Mouse (Mus musculus) heart, embryonic 11.5 days (tissue): ENCODE measurements around the gene Sfswap. TPM values are rescaled to one million over a fixed set of nuclear protein-coding genes. Genes with fewer than 3 reads are reported as not detected.

Source experiments
- ATAC-seq: fragments of 200-750 bp; cut with Nextera tagmentation; replicated peaks from 2 replicates; pipeline ENCODE4 v1.8.0; 2017; ENCODE audit warnings: moderate library complexity; ENCODE audit not compliant: insufficient number of reproducible peaks, low FRiP score, low TSS enrichment
- H3K27ac ChIP-seq: fragments of 300-500 bp; sonication (generic); 2 replicates; pipeline ENCODE4 v1.5.1; 2014; ENCODE audit warnings: mild to moderate bottlenecking, low read depth, low read length
- H3K27me3 ChIP-seq: fragments of 300-500 bp; sonication (generic); 2 replicates; pipeline ENCODE4 v1.6.1; 2014; ENCODE audit warnings: mild to moderate bottlenecking, low read length, mixed read lengths; ENCODE audit not compliant: control insufficient read depth, insufficient read depth
- H3K36me3 ChIP-seq: fragments of 300-500 bp; sonication (generic); 2 replicates; pipeline ENCODE4 v1.6.1; 2014; ENCODE audit warnings: mild to moderate bottlenecking, low read length, moderate library complexity, mixed read lengths; ENCODE audit not compliant: control insufficient read depth, insufficient read depth
- H3K4me1 ChIP-seq: fragments of 300-500 bp; sonication (generic); 2 replicates; pipeline ENCODE4 v1.6.1; 2014; ENCODE audit warnings: low read length; ENCODE audit not compliant: control insufficient read depth, insufficient read depth
- H3K4me2 ChIP-seq: fragments of 300-500 bp; sonication (generic); 2 replicates; pipeline ENCODE4 v1.6.1; 2014; ENCODE audit warnings: mild to moderate bottlenecking, moderate library complexity
- H3K4me3 ChIP-seq: fragments of 300-500 bp; sonication (generic); 2 replicates; pipeline ENCODE4 v1.5.1; 2014; ENCODE audit warnings: low read depth, low read length
- H3K9ac ChIP-seq: fragments of 300-500 bp; sonication (generic); 2 replicates; pipeline ENCODE4 v1.6.1; 2014; ENCODE audit warnings: mild to moderate bottlenecking, low read depth, low read length, moderate library complexity
- H3K9me3 ChIP-seq: fragments of 300-500 bp; sonication (generic); replicated peaks from 2 replicates; pipeline ENCODE4 v1.6.1; 2016; ENCODE audit warnings: low read length; ENCODE audit not compliant: control insufficient read depth
- WGBS: fragments of 180-500 bp; shearing (Covaris S2); extraction: QIAGEN DNeasy Blood & Tissue Kit; methylation state at CpG from one replicate; pipeline ENCODE4 v1.1.7; 2014; ENCODE audit not compliant: insufficient replicate concordance; 5-methylcytosine and 5-hydroxymethylcytosine counted together
- polyA plus RNA-seq: library from polyadenylated mRNA; unstranded; fragments of >200 nt; fragmentation: Nextera tagmentation; extraction: Ambion mirVana; gene quantifications from 2 replicates; pipeline ENCODE4 v1.2.1, GENCODE M21; 2014

Gene Sfswap
- polyA plus RNA-seq, result 25.6 and 31.0 TPM in 2 replicates

GRCm38 (mm10) chr5:129500722-129501634 is at the start of gene Sfswap:
Gene Sfswap, plus strand, starts transcription at chr5:129501221.
- Histone ChIP-seq H3K27ac (peak within 1 kb of the TSS; percentile 81), H3K4me1 (peaks cover 8% of the 10 kb centered on the region), H3K4me3 (peak within 1 kb of the TSS; percentile 100), H3K4me2 (peak within 1 kb of the TSS; percentile 97), H3K36me3 (peaks cover 11% of the 10 kb centered on the region; the same call in 1 of the 2 replicates), H3K9me3 (no peaks in the 10 kb centered on the region), H3K9ac (peak within 1 kb of the TSS; percentile 92), H3K27me3 (no peaks in the 10 kb centered on the region)
- 0% methylated on average over 54 of the region's 66 CpGs for WGBS
- ATAC-seq, result peak; percentile 72

GRCm38 (mm10) chr5:129452561-129452960 is 48.5 kb upstream of the Sfswap start:
- no peaks in the 10 kb centered on the region for H3K27me3 ChIP-seq
- no peak overlapping the region for H3K9ac ChIP-seq
- WGBS, result 46% methylated on average over 3 of the region's 3 CpGs
- no peaks in the 10 kb centered on the region for H3K9me3 ChIP-seq
- H3K4me3 ChIP-seq, result no peak overlapping the region
- H3K4me2 ChIP-seq, result no peak overlapping the region
- H3K27ac ChIP-seq, result no peak overlapping the region
- peaks cover 8% of the 10 kb centered on the region for H3K4me1 ChIP-seq
- no peak for ATAC-seq
- H3K36me3 ChIP-seq, result no peaks in the 10 kb centered on the region

- H3K4me1 ChIP-seq, result peaks cover 8% of the 10 kb centered on the region
- no peaks in the 10 kb centered on the region for H3K27me3 ChIP-seq
- no peak overlapping the region for H3K27ac ChIP-seq
- no peaks in the 10 kb centered on the region for H3K36me3 ChIP-seq
- peak; percentile 84 for ATAC-seq
- H3K4me3 ChIP-seq, result peak overlapping the region; percentile 19; the same call in 1 of the 2 replicates
- H3K9me3 ChIP-seq, result no peaks in the 10 kb centered on the region
- WGBS, result 20% methylated on average over 13 of the region's 13 CpGs
- peak overlapping the region; percentile 46; the same call in 1 of the 2 replicates for H3K9ac ChIP-seq
- peak overlapping the region; percentile 58 for H3K4me2 ChIP-seq
Observed at GRCm38 (mm10) chr5:129454802-129455528, 46.1 kb upstream of the Sfswap start.

GRCm38 (mm10) chr5:129455529-129455896 is 45.5 kb upstream of the Sfswap start:
- Histone ChIP-seq H3K4me3 (no peak overlapping the region), H3K27ac (no peak overlapping the region), H3K9me3 (no peaks in the 10 kb centered on the region), H3K36me3 (no peaks in the 10 kb centered on the region), H3K27me3 (no peaks in the 10 kb centered on the region), H3K9ac (no peak overlapping the region), H3K4me2 (peak overlapping the region; percentile 58; the same call in 1 of the 2 replicates), H3K4me1 (peaks cover 8% of the 10 kb centered on the region)
- WGBS, result 40% methylated on average over 2 of the region's 2 CpGs
- 0 out of 2 replicates have a peak, but pooled peaks have one; percentile 45 for ATAC-seq

- Histone ChIP-seq H3K9ac (no peak overlapping the region), H3K27ac (no peak overlapping the region), H3K36me3 (no peaks in the 10 kb centered on the region), H3K4me3 (no peak overlapping the region), H3K9me3 (no peaks in the 10 kb centered on the region), H3K4me2 (no peak overlapping the region), H3K4me1 (peaks cover 8% of the 10 kb centered on the region), H3K27me3 (no peaks in the 10 kb centered on the region)
- WGBS, result 36% methylated on average over 9 of the region's 9 CpGs
- no peak for ATAC-seq
Observed at GRCm38 (mm10) chr5:129456579-129457140, 44.4 kb upstream of the Sfswap start.

GRCm38 (mm10) chr5:129458109-129458508 is 42.9 kb upstream of the Sfswap start:
- H3K4me3 ChIP-seq, result no peak overlapping the region
- H3K36me3 ChIP-seq, result no peaks in the 10 kb centered on the region
- no peak overlapping the region for H3K27ac ChIP-seq
- H3K9ac ChIP-seq, result no peak overlapping the region
- H3K4me1 ChIP-seq, result peaks cover 8% of the 10 kb centered on the region
- H3K27me3 ChIP-seq, result no peaks in the 10 kb centered on the region
- no peak overlapping the region for H3K4me2 ChIP-seq
- H3K9me3 ChIP-seq, result no peaks in the 10 kb centered on the region
- WGBS, result 63% methylated on average over 7 of the region's 7 CpGs
- no peak for ATAC-seq

GRCm38 (mm10) chr5:129458541-129458940 is 42.5 kb upstream of the Sfswap start:
- ATAC-seq, result no peak
- 64% methylated on average over 3 of the region's 3 CpGs for WGBS
- peaks cover 8% of the 10 kb centered on the region for H3K4me1 ChIP-seq

GRCm38 (mm10) chr5:129460798-129461476 is 40.1 kb upstream of the Sfswap start:
- 62% methylated on average over 11 of the region's 11 CpGs for WGBS
- ATAC-seq, result no peak

More at GRCm38 (mm10) chr5:129458541-129458940, 42.5 kb upstream of the Sfswap start:
- Histone ChIP-seq H3K4me3 (no peak overlapping the region), H3K9me3 (no peaks in the 10 kb centered on the region), H3K4me2 (no peak overlapping the region), H3K27ac (no peak overlapping the region), H3K9ac (no peak overlapping the region), H3K36me3 (no peaks in the 10 kb centered on the region), H3K27me3 (no peaks in the 10 kb centered on the region)

More at GRCm38 (mm10) chr5:129460798-129461476, 40.1 kb upstream of the Sfswap start:
- Histone ChIP-seq H3K4me3 (no peak overlapping the region), H3K36me3 (no peaks in the 10 kb centered on the region), H3K9me3 (no peaks in the 10 kb centered on the region), H3K9ac (no peak overlapping the region), H3K4me2 (no peak overlapping the region), H3K27me3 (peaks cover 2% of the 10 kb centered on the region; the same call in 1 of the 2 replicates), H3K4me1 (no peaks in the 10 kb centered on the region), H3K27ac (no peak overlapping the region)
